Mouse (Mus musculus): ENCODE measurements around the gene Crnkl1.

- TF ChIP-seq GATA1 (IDR thresholded peaks at IDR 0.05; ENCODE audit: borderline replicate concordance, low read length) = no peak
- TF ChIP-seq FLI1 (IDR thresholded peaks at IDR 0.05; ENCODE audit: low read length) = no peak
These were observed 17.9 kb upstream of the Crnkl1 start for GRCm38 (mm10) chr2:145952726-145953125.
